Mouse (Mus musculus): Measurements from ENCODE around the gene Igsf8.

Igsf8 gene

DNA sequence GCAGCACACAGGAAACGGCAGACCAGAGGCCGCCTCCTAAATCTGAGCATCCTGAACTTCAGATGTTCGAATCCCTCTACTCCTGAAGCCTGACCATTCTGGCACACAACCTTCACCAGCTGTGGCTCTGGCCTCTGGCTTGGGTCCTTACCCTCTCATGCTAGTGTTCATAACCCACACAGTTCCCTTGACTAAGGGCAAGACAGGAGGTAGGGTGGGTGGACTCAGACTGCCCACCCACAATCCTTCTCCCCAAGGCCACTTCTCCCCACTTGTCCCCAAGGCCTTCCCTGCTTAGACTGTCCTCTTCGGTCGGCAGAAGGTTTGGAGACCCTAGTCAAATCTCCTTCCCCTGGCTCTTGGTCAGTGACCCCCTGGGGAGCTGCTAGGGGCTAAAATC lies 88.1 kb downstream of the Igsf8 start:
- no peak for DNase-seq (ENCODE audit: low read depth, low spot score)

GRCm38 (mm10) chr1:172349916-172350812 lies 88.7 kb downstream of the Igsf8 start:
- DNase-seq (ENCODE audit: low read depth, low spot score), result peak; percentile 74

GRCm38 (mm10) chr1:172352001-172352400 lies 90.6 kb downstream of the Igsf8 start:
- DNase-seq (ENCODE audit: low read depth, low spot score), result no peak

GRCm38 (mm10) chr1:172352453-172352852 lies 91.0 kb downstream of the Igsf8 start:
- no peak for DNase-seq (ENCODE audit: low read depth, low spot score)

GRCm38 (mm10) chr1:172355336-172355735 lies 93.9 kb downstream of the Igsf8 start:
- no peak for DNase-seq (ENCODE audit: low read depth, low spot score)

GRCm38 (mm10) chr1:172357550-172357949 lies 96.1 kb downstream of the Igsf8 start:
- no peak for DNase-seq (ENCODE audit: low read depth, low spot score)

- DNase-seq (ENCODE audit: low read depth, low spot score), result no peak
Observed at GRCm38 (mm10) chr1:172358341-172358740, 96.9 kb downstream of the Igsf8 start.

DNA sequence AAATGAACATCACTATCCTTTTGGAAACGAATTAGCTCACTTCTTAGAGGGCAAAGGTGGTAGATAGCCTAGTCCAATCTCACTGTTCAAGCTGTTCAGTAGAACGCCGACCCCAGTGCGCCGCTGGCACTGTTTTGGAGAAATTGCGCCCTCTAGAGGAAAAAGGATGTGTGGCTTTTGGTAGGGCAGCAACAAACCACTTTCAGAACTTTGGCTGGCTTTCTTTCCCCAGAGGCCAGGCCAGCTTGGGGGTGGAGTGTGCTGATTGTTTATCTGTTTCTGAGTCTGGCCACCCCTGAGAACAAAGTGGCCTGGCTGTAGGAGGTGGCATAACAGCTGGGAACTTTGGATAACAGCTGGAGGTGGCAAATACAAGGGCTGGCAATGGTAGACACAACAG lies 103.2 kb downstream of the Igsf8 start:
- DNase-seq (ENCODE audit: low read depth, low spot score), result no peak

DNA sequence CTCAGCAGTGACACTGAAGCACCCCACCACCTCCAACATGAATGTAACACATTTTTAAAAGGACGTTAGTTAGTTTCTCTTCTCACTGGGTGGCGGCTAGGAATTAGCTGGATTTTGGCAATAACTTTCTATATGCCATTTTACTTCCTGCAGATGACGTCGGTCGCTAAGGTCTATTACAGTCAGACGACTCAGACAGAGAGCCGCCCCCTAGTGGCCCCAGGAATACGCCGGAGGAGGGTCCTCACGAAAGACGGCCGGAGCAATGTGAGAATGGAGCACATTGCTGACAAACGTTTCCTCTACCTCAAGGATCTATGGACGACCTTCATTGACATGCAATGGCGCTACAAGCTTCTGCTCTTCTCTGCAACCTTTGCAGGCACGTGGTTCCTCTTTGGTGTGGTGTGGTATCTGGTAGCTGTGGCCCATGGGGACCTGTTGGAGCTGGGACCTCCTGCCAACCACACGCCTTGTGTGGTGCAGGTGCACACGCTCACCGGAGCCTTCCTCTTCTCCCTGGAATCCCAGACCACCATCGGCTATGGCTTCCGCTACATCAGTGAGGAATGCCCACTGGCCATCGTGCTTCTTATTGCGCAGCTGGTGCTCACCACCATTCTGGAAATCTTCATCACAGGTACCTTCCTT lies 107.5 kb downstream of the Igsf8 start:
- no peak for DNase-seq (ENCODE audit: low read depth, low spot score)
